Mouse (Mus musculus): ENCODE results near the gene 4930507D05Rik. TPM values are rescaled to one million over a fixed set of nuclear protein-coding genes. Genes with fewer than 3 reads are reported as not detected.
"Not testable (repeated sequence)": the region's sequence is repeated elsewhere in the genome, so short reads cannot be mapped to it uniquely, and the experiment has no call there.

The 4930507D05Rik gene
- total and polyA plus RNA-seq, 2 experiments from 2014 or later: 1.5 to 2.0 TPM

DNA sequence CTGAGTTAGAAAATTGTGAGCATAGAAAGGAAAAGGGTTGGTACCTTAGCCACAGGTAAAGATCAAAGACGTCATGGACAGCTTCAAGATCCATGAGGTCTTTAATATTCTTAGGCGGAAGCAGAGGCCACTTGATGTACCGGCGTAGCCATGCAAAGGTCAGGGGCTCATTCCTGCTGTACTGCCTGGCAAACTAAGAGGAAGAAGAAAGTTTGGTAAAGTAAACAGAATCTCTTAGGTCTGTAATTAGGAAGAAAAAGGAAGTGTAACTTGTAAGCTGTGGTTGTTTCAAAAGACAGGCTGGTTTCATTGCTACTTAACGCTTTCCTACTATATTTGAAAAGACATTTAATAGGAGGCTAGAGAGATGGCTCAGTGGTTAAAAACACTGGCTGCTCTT is 18.9 kb upstream of the 4930507D05Rik start:
- peaks cover 70% of the 10 kb centered on the region for H3K36me3 ChIP-seq (ENCODE audit: insufficient read depth)
- no peak overlapping the region for H3K27ac ChIP-seq (ENCODE audit: low read depth, low read length)
- no peak overlapping the region for H3K4me3 ChIP-seq (ENCODE audit: low read depth, low read length)
- TF ChIP-seq CTCF (IDR thresholded peaks at IDR 0.05; ENCODE audit: low read depth): no peak
- ATAC-seq (no peak), DNase-seq (no peak)
- no peak overlapping the region for H3K9ac ChIP-seq
- no peaks in the 10 kb centered on the region for H3K9me3 ChIP-seq (ENCODE audit: low read length)
- 93% methylated on average over 5 of the region's 5 CpGs for WGBS
- H3K27me3 ChIP-seq (ENCODE audit: insufficient read depth, low read length): no peaks in the 10 kb centered on the region
- no peaks in the 10 kb centered on the region for H3K4me1 ChIP-seq (ENCODE audit: insufficient read depth)
- no peak overlapping the region for H3K4me2 ChIP-seq (ENCODE audit: low read depth)

GRCm38 (mm10) chr10:62450280-62450640 is 971 bp downstream of the 4930507D05Rik start:
- ATAC-seq: peak; percentile 0; the same call in 1 of the 2 replicates
- DNase-seq: no peak
- H3K4me3 ChIP-seq (ENCODE audit: low read depth, low read length): peak overlapping the region; percentile 73
- H3K36me3 ChIP-seq (ENCODE audit: insufficient read depth): peaks cover 20% of the 10 kb centered on the region
- TF ChIP-seq CTCF (IDR thresholded peaks at IDR 0.05; ENCODE audit: low read depth): no peak
- peaks cover 3% of the 10 kb centered on the region; the same call in 1 of the 2 replicates for H3K4me1 ChIP-seq (ENCODE audit: insufficient read depth)
- H3K4me2 ChIP-seq (ENCODE audit: low read depth): peak overlapping the region; percentile 62
- no peaks in the 10 kb centered on the region for H3K27me3 ChIP-seq (ENCODE audit: insufficient read depth, low read length)
- H3K9me3 ChIP-seq (ENCODE audit: low read length): no peaks in the 10 kb centered on the region
- peak overlapping the region; percentile 73; the same call in 1 of the 2 replicates for H3K9ac ChIP-seq
- peak overlapping the region; percentile 88 for H3K27ac ChIP-seq (ENCODE audit: low read depth, low read length)
- 39% methylated on average over 18 of the region's 18 CpGs for WGBS

GRCm38 (mm10) chr10:62452001-62452400 is 2.7 kb downstream of the 4930507D05Rik start:
- DNase-seq; H3K27me3 ChIP-seq (ENCODE audit: insufficient read depth, low read length); H3K9ac ChIP-seq; ATAC-seq; H3K4me1 ChIP-seq (ENCODE audit: insufficient read depth); H3K4me2 ChIP-seq (ENCODE audit: low read depth); H3K9me3 ChIP-seq (ENCODE audit: low read length); H3K27ac ChIP-seq (ENCODE audit: low read depth, low read length); H3K4me3 ChIP-seq (ENCODE audit: low read depth, low read length): not testable (repeated sequence)
- peaks cover 18% of the 10 kb centered on the region for H3K36me3 ChIP-seq (ENCODE audit: insufficient read depth)
- 71% methylated on average over 11 of the region's 11 CpGs for WGBS

DNA sequence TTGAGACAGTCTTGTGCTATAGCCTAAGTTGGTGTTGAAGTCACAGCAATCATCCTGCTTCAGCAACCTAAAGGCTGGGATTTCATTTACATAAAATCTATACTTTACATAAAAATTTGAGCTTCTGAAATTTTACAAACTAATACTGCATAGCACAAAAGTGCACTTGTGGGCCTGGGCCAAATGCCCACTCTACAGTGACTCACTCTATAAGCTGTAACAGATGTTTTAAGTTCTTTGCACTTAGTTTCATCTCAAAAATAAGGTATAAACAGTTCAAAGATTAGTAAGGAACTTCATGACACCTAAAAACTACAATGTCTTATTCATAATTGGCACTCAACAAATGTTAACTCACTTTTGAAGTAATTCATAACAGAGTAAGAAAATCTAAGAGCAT is 12.0 kb downstream of the 4930507D05Rik start:
- Histone ChIP-seq H3K4me3 (ENCODE audit: low read depth, low read length) (no peak overlapping the region), H3K27me3 (ENCODE audit: insufficient read depth, low read length) (no peaks in the 10 kb centered on the region), H3K27ac (ENCODE audit: low read depth, low read length) (no peak overlapping the region), H3K4me2 (ENCODE audit: low read depth) (no peak overlapping the region), H3K9me3 (ENCODE audit: low read length) (no peaks in the 10 kb centered on the region), H3K4me1 (ENCODE audit: insufficient read depth) (no peaks in the 10 kb centered on the region), H3K36me3 (ENCODE audit: insufficient read depth) (peaks cover 37% of the 10 kb centered on the region), H3K9ac (no peak overlapping the region)
- ATAC-seq (no peak), DNase-seq (no peak)
- TF ChIP-seq CTCF (IDR thresholded peaks at IDR 0.05; ENCODE audit: low read depth): no peak

DNA sequence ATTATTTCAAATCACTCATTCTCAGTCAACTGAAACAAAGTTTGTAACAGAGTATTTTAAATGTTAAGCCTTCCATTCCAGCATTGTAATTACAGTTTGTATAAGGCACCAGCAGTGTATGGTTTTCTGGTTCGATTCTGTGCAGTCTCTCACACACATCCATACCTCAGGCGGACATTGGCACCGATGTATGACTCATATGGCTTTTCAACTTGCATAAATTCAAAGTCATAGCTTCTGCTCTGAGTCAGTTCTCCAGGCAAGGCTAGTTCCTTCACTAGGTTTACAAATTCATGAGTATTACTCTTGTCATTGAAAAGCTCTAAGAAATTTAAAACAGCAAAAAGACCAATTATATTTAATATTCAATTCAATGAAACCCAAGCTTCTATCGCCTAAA is 20.4 kb downstream of the 4930507D05Rik start:
- Histone ChIP-seq H3K36me3 (ENCODE audit: insufficient read depth) (no peaks in the 10 kb centered on the region), H3K27me3 (ENCODE audit: insufficient read depth, low read length) (no peaks in the 10 kb centered on the region), H3K4me2 (ENCODE audit: low read depth) (no peak overlapping the region), H3K4me1 (ENCODE audit: insufficient read depth) (no peaks in the 10 kb centered on the region), H3K9ac (no peak overlapping the region), H3K4me3 (ENCODE audit: low read depth, low read length) (no peak overlapping the region), H3K9me3 (ENCODE audit: low read length) (no peaks in the 10 kb centered on the region), H3K27ac (ENCODE audit: low read depth, low read length) (no peak overlapping the region)
- WGBS: 93% methylated on average over 4 of the region's 4 CpGs
- no peak for DNase-seq
- no peak for TF ChIP-seq CTCF (IDR thresholded peaks at IDR 0.05; ENCODE audit: low read depth)
- ATAC-seq: no peak

- DNase-seq (no peak), ATAC-seq (no peak)
- H3K4me3 ChIP-seq (ENCODE audit: low read depth, low read length): no peak overlapping the region
- H3K9me3 ChIP-seq (ENCODE audit: low read length): no peaks in the 10 kb centered on the region
- WGBS: 26% methylated on average over 5 of the region's 5 CpGs
- H3K4me1 ChIP-seq (ENCODE audit: insufficient read depth): no peaks in the 10 kb centered on the region
- H3K4me2 ChIP-seq (ENCODE audit: low read depth): no peak overlapping the region
- H3K36me3 ChIP-seq (ENCODE audit: insufficient read depth): no peaks in the 10 kb centered on the region
- TF ChIP-seq CTCF (IDR thresholded peaks at IDR 0.05; ENCODE audit: low read depth): no peak
- H3K27me3 ChIP-seq (ENCODE audit: insufficient read depth, low read length): no peaks in the 10 kb centered on the region
- no peak overlapping the region for H3K27ac ChIP-seq (ENCODE audit: low read depth, low read length)
- H3K9ac ChIP-seq: no peak overlapping the region
These were observed 21.8 kb downstream of the 4930507D05Rik start for GRCm38 (mm10) chr10:62471105-62471504.

DNA sequence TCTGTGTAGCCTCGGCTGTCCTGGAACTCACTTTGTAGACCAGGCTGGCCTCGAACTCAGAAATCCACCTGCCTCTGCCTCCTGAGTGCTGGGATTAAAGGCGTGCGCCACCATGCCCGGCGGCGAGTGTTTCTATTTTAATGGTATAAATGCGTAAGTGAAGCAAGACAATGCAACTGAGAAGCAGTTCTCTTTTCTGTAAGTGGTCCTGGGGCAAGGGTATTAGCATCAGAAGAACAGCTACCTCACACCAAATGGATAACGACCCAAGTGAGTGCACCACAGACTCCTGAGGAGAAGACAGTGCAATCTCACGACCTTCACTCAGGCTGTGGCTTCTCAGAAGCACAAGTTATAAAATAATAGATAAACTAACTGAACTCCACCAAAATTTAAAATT is 25.7 kb downstream of the 4930507D05Rik start:
- H3K27ac ChIP-seq (ENCODE audit: low read depth, low read length): no peak overlapping the region
- no peak for ATAC-seq
- no peak for DNase-seq
- no peaks in the 10 kb centered on the region for H3K4me1 ChIP-seq (ENCODE audit: insufficient read depth)
- H3K9me3 ChIP-seq (ENCODE audit: low read length): no peaks in the 10 kb centered on the region
- TF ChIP-seq CTCF (IDR thresholded peaks at IDR 0.05; ENCODE audit: low read depth): no peak
- peaks cover 6% of the 10 kb centered on the region; the same call in 1 of the 2 replicates for H3K36me3 ChIP-seq (ENCODE audit: insufficient read depth)
- 91% methylated on average over 10 of the region's 10 CpGs for WGBS
- H3K27me3 ChIP-seq (ENCODE audit: insufficient read depth, low read length): no peaks in the 10 kb centered on the region
- H3K4me2 ChIP-seq (ENCODE audit: low read depth): no peak overlapping the region
- H3K9ac ChIP-seq: no peak overlapping the region
- H3K4me3 ChIP-seq (ENCODE audit: low read depth, low read length): no peak overlapping the region

DNA sequence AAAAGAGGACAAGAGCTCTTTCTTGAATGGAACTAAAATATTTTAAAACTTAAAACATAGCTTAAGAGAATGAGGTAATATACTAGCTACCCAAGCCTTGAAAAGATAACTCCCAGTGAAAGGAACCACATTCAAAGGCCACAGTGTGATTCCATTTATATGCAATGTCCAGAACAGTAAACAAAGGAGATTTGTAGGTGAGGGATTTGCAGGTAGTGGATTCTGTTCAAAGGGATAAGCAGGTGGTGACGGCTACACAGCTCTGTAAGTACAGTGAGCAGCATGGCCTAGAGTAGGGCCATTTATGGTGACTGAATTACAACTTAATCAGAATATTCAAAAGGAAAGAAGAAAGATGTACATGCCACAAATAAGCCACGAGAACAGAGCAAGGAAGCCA is 27.7 kb downstream of the 4930507D05Rik start:
- H3K4me1 ChIP-seq (ENCODE audit: insufficient read depth): no peaks in the 10 kb centered on the region
- H3K4me2 ChIP-seq (ENCODE audit: low read depth): no peak overlapping the region
- no peak for DNase-seq
- no peak overlapping the region for H3K27ac ChIP-seq (ENCODE audit: low read depth, low read length)
- no peak overlapping the region for H3K9ac ChIP-seq
- H3K4me3 ChIP-seq (ENCODE audit: low read depth, low read length): no peak overlapping the region
- no peaks in the 10 kb centered on the region for H3K27me3 ChIP-seq (ENCODE audit: insufficient read depth, low read length)
- H3K9me3 ChIP-seq (ENCODE audit: low read length): no peaks in the 10 kb centered on the region
- no peak for TF ChIP-seq CTCF (IDR thresholded peaks at IDR 0.05; ENCODE audit: low read depth)
- 47% methylated on average over 2 of the region's 2 CpGs for WGBS
- peaks cover 6% of the 10 kb centered on the region; the same call in 1 of the 2 replicates for H3K36me3 ChIP-seq (ENCODE audit: insufficient read depth)
- no peak for ATAC-seq
